Mouse (Mus musculus) C2C12 (cell line): ENCODE measurements around the gene Fer.

ENCODE experiments used
- CEBPB ChIP-seq: IDR thresholded peaks from one replicate; pipeline ENCODE4 v1.6.1; 2011; ENCODE audit warnings: low read depth, mild to moderate bottlenecking, control low read depth, moderate library complexity
- CTCF ChIP-seq: IDR thresholded peaks from one replicate; pipeline ENCODE4 v1.5.1; 2011; ENCODE audit not compliant: control insufficient read depth, insufficient read depth, insufficient read length
- FOSL1 ChIP-seq: IDR thresholded peaks from one replicate; pipeline ENCODE4 v1.8.0; 2011; ENCODE audit warnings: mild to moderate bottlenecking, low read length; ENCODE audit not compliant: poor library complexity, insufficient read depth, severe bottlenecking
- MAX ChIP-seq: IDR thresholded peaks from one replicate; pipeline ENCODE4 v1.6.1; 2011; ENCODE audit warnings: mild to moderate bottlenecking, control low read depth
- MYOD1 ChIP-seq: IDR thresholded peaks from one replicate; pipeline ENCODE4 v1.6.1; 2011; ENCODE audit warnings: low read depth; ENCODE audit not compliant: control insufficient read depth, insufficient read length
- MYOG ChIP-seq: IDR thresholded peaks from one replicate; pipeline ENCODE4 v1.6.1; 2011; ENCODE audit not compliant: control insufficient read depth, insufficient read length; ENCODE audit errors: extremely low read depth
- USF1 ChIP-seq: IDR thresholded peaks from one replicate; pipeline ENCODE4 v1.6.1; 2011; ENCODE audit warnings: low read depth, mild to moderate bottlenecking, control low read depth, moderate library complexity

- TF ChIP-seq CTCF (no peak), MYOD1 (no peak), MYOG (no peak), USF1 (no peak), FOSL1 (no peak), MAX (no peak), CEBPB (no peak)
Observed at GRCm38 (mm10) chr17:64096811-64097210, 233.9 kb downstream of the Fer start.
